Mouse (Mus musculus) ES-E14 (cell line): ENCODE results near the gene Vmn1r94.
"Not testable (repeated sequence)": the region's sequence is repeated elsewhere in the genome, so short reads cannot be mapped to it uniquely, and the experiment has no call there.

Source experiments
- HCFC1 ChIP-seq: IDR thresholded peaks from 2 replicates; pipeline ENCODE4 v1.6.1; 2012; ENCODE audit warnings: low read length, inconsistent platforms, borderline replicate concordance; ENCODE audit not compliant: insufficient read depth
- MAFK ChIP-seq: IDR thresholded peaks from 2 replicates; pipeline ENCODE4 v1.6.1; 2014; ENCODE audit warnings: mild to moderate bottlenecking, low read depth, low read length, inconsistent platforms; ENCODE audit not compliant: insufficient read depth

DNA sequence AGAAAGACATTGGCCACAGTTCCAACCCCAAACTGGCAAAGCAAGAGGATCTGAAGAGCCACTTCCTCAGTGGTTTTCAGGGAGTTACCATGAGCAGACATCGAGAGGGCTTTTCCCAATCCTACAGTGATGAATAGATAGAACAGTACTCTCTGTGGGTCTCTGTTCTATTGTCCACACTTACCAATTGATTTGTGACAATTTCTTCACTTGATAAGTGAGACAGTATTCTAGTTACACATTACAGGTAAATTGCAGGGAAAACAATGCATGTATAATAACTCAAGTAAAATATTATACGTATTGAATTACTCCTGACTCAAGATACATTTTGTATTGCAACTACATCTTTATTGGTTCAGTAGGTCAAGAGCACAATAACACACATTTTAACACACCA, 37.3 kb upstream of the Vmn1r94 start, which contains the start of gene Gm6164:
- not testable (repeated sequence) for TF ChIP-seq MAFK, HCFC1
